Mouse (Mus musculus) ES-E14 (cell line): Measurements from ENCODE around the gene 1700029F12Rik. TPM values are rescaled to one million over a fixed set of nuclear protein-coding genes. Genes with fewer than 3 reads are reported as not detected.
A peak's percentile ranks its signal among the peaks of the same experiment; 100 is the strongest.

Source experiments
- DNase-seq: peaks from one replicate; pipeline ENCODE4 v3.0.0-alpha.2; 2013; ENCODE audit warnings: low read depth, low spot score
- H3K27ac ChIP-seq: 2 replicates; pipeline ENCODE4 v1.5.1; 2012; ENCODE audit warnings: low read depth, mild to moderate bottlenecking, low read length, moderate library complexity, mixed read lengths; ENCODE audit not compliant: poor library complexity, insufficient read depth, severe bottlenecking
- H3K36me3 ChIP-seq: 2 replicates; pipeline ENCODE4 v1.6.1; 2012; ENCODE audit warnings: mild to moderate bottlenecking, low read length, moderate library complexity, mixed read lengths; ENCODE audit not compliant: control insufficient read depth, poor library complexity, insufficient read depth, severe bottlenecking
- H3K4me1 ChIP-seq, 2 experiments: fragments of 150-350 bp in 1 of 2; sonication (generic) in 1 of 2; 2 replicates each; pipeline ENCODE4 v1.6.1; 2012; ENCODE audit warnings: low read length in 2 of 2, mild to moderate bottlenecking in 1 of 2, mixed read lengths in 1 of 2; ENCODE audit not compliant: control insufficient read depth in 2 of 2, insufficient read depth in 2 of 2, poor library complexity in 1 of 2
- H3K4me3 ChIP-seq, 2 experiments: fragments of 150-350 bp in 1 of 2; sonication (generic) in 1 of 2; 2 replicates each; pipeline ENCODE4 v1.5.1; 2012; ENCODE audit warnings: low read length in 2 of 2, low read depth in 1 of 2, mild to moderate bottlenecking in 1 of 2, mixed read lengths in 1 of 2; ENCODE audit not compliant: insufficient read depth in 1 of 2, poor library complexity in 1 of 2, severe bottlenecking in 1 of 2
- H3K9ac ChIP-seq: 2 replicates; pipeline ENCODE4 v1.6.1; 2012; ENCODE audit warnings: low read depth, mild to moderate bottlenecking, low read length, mixed read lengths; ENCODE audit not compliant: poor library complexity, insufficient read depth, severe bottlenecking
- H3K9me3 ChIP-seq: fragments of 150-350 bp; sonication (generic); 2 replicates; pipeline ENCODE4 v1.6.1; 2012; ENCODE audit warnings: low read depth, mild to moderate bottlenecking, low read length; ENCODE audit not compliant: control insufficient read depth, insufficient read depth
- CHD2 ChIP-seq: IDR thresholded peaks from 2 replicates; pipeline ENCODE4 v1.6.1; 2014; ENCODE audit warnings: mild to moderate bottlenecking, low read depth, low read length, inconsistent platforms
- HCFC1 ChIP-seq: IDR thresholded peaks from 2 replicates; pipeline ENCODE4 v1.6.1; 2012; ENCODE audit warnings: low read length, inconsistent platforms, borderline replicate concordance; ENCODE audit not compliant: insufficient read depth
- MAFK ChIP-seq: IDR thresholded peaks from 2 replicates; pipeline ENCODE4 v1.6.1; 2014; ENCODE audit warnings: mild to moderate bottlenecking, low read depth, low read length, inconsistent platforms; ENCODE audit not compliant: insufficient read depth
- ZC3H11A ChIP-seq: IDR thresholded peaks from 2 replicates; pipeline ENCODE4 v1.6.1; 2012; ENCODE audit warnings: low read depth, mild to moderate bottlenecking, inconsistent platforms, low read length, borderline replicate concordance
- ZNF384 ChIP-seq: IDR thresholded peaks from 2 replicates; pipeline ENCODE4 v1.6.1; 2012; ENCODE audit warnings: low read depth, low read length, inconsistent platforms
- in situ Hi-C, 2 experiments: fragments of 600-800 bp; cut with MboI; formaldehyde crosslinking; loops; one replicate each; pipeline ENCODE4 v1.15.1; 2025; ENCODE audit warnings: low sequenced_read_pairs in 2 of 2, inconsistent platforms in 1 of 2; ENCODE audit not compliant: unreplicated experiment in 2 of 2
- total RNA-seq: library from RNA; depleted of rRNA; stranded (reverse); fragments of 300-350 nt; gene quantifications from 2 replicates; pipeline ENCODE4 v1.2.3, GENCODE M21; 2012

1700029F12Rik gene
- total RNA-seq, 1 experiment: not detected

DNA sequence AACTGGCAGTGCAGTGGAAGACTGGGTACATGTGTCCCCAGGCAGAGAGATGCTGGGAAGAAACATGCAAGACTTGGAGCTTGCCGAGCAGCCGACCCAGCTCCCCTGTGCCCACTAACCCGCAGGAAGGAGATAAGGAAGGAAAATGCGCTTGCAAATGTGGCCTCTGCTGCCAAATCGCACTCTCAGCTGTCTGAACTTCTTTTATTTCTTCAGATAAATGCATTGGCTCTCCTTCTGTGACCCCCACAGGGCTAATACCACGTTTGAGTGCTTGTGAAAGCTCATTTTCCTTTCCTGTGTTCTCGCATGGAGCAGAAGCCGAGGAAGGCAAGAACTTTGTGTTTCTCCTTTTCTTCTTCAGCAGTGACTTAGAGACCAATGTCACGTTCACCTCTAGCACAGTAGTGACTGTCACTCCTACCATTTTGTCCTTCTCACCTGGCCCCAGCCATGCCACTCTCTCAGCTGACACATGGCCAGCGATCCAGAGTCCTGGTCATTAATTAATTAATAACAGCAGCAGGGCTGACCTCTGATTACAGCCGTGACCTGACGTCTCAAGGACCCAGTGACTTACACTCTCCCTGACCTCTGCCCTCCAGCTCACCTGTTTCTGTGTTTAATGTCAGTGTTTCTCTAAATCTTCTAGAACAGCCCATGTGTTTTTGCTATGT, 48.4 kb downstream of the 1700029F12Rik start:
- Histone ChIP-seq H3K4me3 (no peak overlapping the region), H3K4me1 (no peaks in the 10 kb centered on the region), H3K9ac (no peak overlapping the region), H3K9me3 (no peaks in the 10 kb centered on the region), H3K27ac (no peak overlapping the region), H3K36me3 (no peaks in the 10 kb centered on the region)
- DNase-seq: no peak
- in situ Hi-C loops: no loop called here
- TF ChIP-seq MAFK (no peak), CHD2 (no peak), HCFC1 (no peak), ZC3H11A (no peak), ZNF384 (no peak)

- TF ChIP-seq ZC3H11A: no peak
- TF ChIP-seq CHD2: no peak
- TF ChIP-seq ZNF384: no peak
- TF ChIP-seq MAFK: no peak
- no peak for TF ChIP-seq HCFC1
- Histone ChIP-seq H3K36me3 (no peaks in the 10 kb centered on the region), H3K4me3 (no peak overlapping the region), H3K27ac (no peak overlapping the region), H3K9me3 (no peaks in the 10 kb centered on the region), H3K4me1 (no peaks in the 10 kb centered on the region), H3K9ac (no peak overlapping the region)
- in situ Hi-C loops: no loop called here
- DNase-seq: no peak
Observed at GRCm38 (mm10) chr13:96984688-96985087, 49.5 kb downstream of the 1700029F12Rik start.

- in situ Hi-C loops: no loop called here
- H3K4me3 ChIP-seq: peak overlapping the region; percentile 24 to 28; a peak in 2 of 4 replicates
- DNase-seq: no peak
- no peaks in the 10 kb centered on the region for H3K4me1 ChIP-seq
- no peaks in the 10 kb centered on the region for H3K36me3 ChIP-seq
- TF ChIP-seq CHD2: no peak
- H3K9me3 ChIP-seq: no peaks in the 10 kb centered on the region
- H3K9ac ChIP-seq: no peak overlapping the region
- H3K27ac ChIP-seq: no peak overlapping the region
Observed at GRCm38 (mm10) chr13:96983251-96984126, 50.7 kb downstream of the 1700029F12Rik start.

DNA sequence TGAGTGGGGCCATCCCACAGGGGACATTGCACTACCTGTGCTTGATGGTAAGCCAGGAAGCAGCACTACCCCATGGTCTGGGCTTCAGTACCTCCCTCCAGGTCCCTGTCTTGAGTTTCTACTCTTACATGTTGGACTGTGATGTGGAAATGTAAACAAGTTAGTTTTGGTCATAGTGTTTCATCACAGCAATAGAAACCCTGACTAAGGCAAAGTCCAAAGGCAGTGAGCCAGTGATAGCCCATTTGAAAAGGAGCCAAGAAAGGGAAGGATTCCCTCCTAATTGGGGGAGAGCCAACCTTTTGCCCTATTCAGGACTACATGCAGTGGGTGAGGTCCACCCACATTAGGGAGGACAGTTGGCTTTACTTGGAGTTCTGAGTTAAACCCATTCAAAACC, 53.6 kb downstream of the 1700029F12Rik start:
- Histone ChIP-seq H3K9ac (no peak overlapping the region), H3K4me3 (no peak overlapping the region), H3K9me3 (no peaks in the 10 kb centered on the region), H3K4me1 (no peaks in the 10 kb centered on the region), H3K27ac (no peak overlapping the region), H3K36me3 (no peaks in the 10 kb centered on the region)
- in situ Hi-C loops: no loop called here
- DNase-seq: no peak
- TF ChIP-seq HCFC1 (no peak), ZNF384 (no peak), ZC3H11A (no peak), CHD2 (no peak), MAFK (no peak)
